8 mouse cellular contexts compared by ENCODE assay signal in the genomic region with DNA sequence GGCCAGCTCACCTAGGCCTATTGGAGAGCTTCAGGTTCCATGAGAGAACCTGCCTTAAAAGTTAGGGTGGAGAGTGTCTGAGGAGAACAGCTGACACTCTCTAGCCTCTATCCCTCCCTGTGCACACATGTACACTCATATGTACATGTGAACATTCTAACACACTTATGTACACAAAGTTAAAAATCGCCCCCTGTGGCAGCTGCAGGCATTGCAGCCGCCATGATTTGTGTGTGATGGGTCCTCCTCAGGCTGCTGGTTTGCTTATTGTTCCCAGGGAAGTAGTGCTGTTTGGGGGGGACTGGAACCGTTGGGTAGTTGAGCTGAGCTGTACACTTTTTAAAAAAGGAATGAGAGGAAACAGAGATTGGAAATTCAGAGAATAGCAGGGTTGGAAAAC. TPM values are rescaled to one million over a fixed set of nuclear protein-coding genes. Genes with fewer than 3 reads are reported as not detected.
DNase-seq lines count a peak whose midpoint lies in the region; TF ChIP-seq lines count a peak whose summit lies in the region.

No protein-coding gene starts in this region.

- DNase-seq in heart, adult 18-20 months = peak; percentile 31 to 81
- DNase-seq in heart, embryonic 10.5 days (ENCODE audit: low spot score) = no peak
- DNase-seq in 3T3-L1 (ENCODE audit: low read depth, low spot score) (peak; percentile 61), ZHBTc4 (ENCODE audit: low read depth, low spot score) (peak; percentile 84)
- peak; percentile 84 for DNase-seq in embryo, embryonic 10.5 days (ENCODE audit: low spot score)
- DNase-seq in kidney, postnatal 10 days = peak; percentile 72
- peak; percentile 74 for DNase-seq in lung, postnatal 36 days
- DNase-seq in thymus, adult 2 months = peak; percentile 76

- H3K36me3 ChIP-seq in heart, embryonic 10.5 days = no peaks in the 10 kb centered on the region
- no peaks in the 10 kb centered on the region for H3K36me3 ChIP-seq in thymus, adult 2 months (ENCODE audit: control insufficient read depth, insufficient read depth, low read length)

- no peak overlapping the region for H3K4me3 ChIP-seq in heart, embryonic 10.5 days
- no peak overlapping the region for H3K4me3 ChIP-seq in thymus, adult 2 months (ENCODE audit: control insufficient read depth, insufficient read depth, low read length)

- TF ChIP-seq CTCF in thymus, adult 2 months (IDR thresholded peaks at IDR 0.05; ENCODE audit: borderline replicate concordance, control insufficient read depth, extremely low read depth, insufficient read depth, low read length, poor library complexity) = peak; percentile 66; the same call in 1 of the 2 replicates

- no peak overlapping the region for H3K27ac ChIP-seq in heart, embryonic 10.5 days
- H3K27ac ChIP-seq in thymus, adult 2 months (ENCODE audit: control insufficient read depth, insufficient read depth, low read length) = no peak overlapping the region

- no peaks in the 10 kb centered on the region for H3K4me1 ChIP-seq in heart, embryonic 10.5 days
- peaks cover 3% of the 10 kb centered on the region; the same call in 1 of the 2 replicates for H3K4me1 ChIP-seq in thymus, adult 2 months (replicated peaks; ENCODE audit: control insufficient read depth, insufficient read depth, low read length)

- TF ChIP-seq POLR2A in thymus, adult 2 months (IDR thresholded peaks at IDR 0.05; ENCODE audit: control insufficient read depth, extremely low read depth, insufficient read depth, low read length, poor library complexity) = no peak

- H3K9me3 ChIP-seq in heart, embryonic 10.5 days = no peaks in the 10 kb centered on the region

- no peaks in the 10 kb centered on the region; the same call in 1 of the 2 replicates for H3K27me3 ChIP-seq in heart, embryonic 10.5 days (ENCODE audit: insufficient read depth, poor library complexity, severe bottlenecking)
- H3K27me3 ChIP-seq in thymus, adult 2 months (ENCODE audit: control insufficient read depth, insufficient read depth, low read length) = no peaks in the 10 kb centered on the region

- 15% methylated on average over 3 of the region's 3 CpGs for WGBS in heart, embryonic 10.5 days
- 9% methylated on average over 3 of the region's 3 CpGs for WGBS in thymus, adult 2 months

RNA-seq across cellular contexts. Expression of a gene that starts 14.1 kb away (rescaled TPM):
- total RNA-seq in heart, adult 18-20 months (2021) = 1 to 10 TPM; 7.3 to 8.2 TPM
- polyA plus RNA-seq in heart, embryonic 10.5 days (2016; fragmentation: Nextera tagmentation; extraction: Ambion mirVana) = 1.4 and 3.9 TPM in 2 replicates
- polyA plus RNA-seq in thymus, adult 2 months (2012; rRNA removed) = 4.9 and 5.5 TPM in 2 replicates
